Mouse (Mus musculus) Patski (cell line): ENCODE results near the gene Gm10142. TPM values are rescaled to one million over a fixed set of nuclear protein-coding genes. Genes with fewer than 3 reads are reported as not detected.
"Not testable (repeated sequence)": the region's sequence is repeated elsewhere in the genome, so short reads cannot be mapped to it uniquely, and the experiment has no call there.

Source experiments
- ATAC-seq: fragments of 100-300 bp; one replicate; pipeline ENCODE4 v1.8.0; 2021
- CTCF ChIA-PET: fragments of 350-600 bp; sonication (Branson Sonifier 250); formaldehyde crosslinking; loops from one replicate; lab custom pipeline; 2022; ENCODE audit warnings: inconsistent platforms; lab: Charles Lee
- POLR2A ChIA-PET: fragments of 350-600 bp; sonication (Branson Sonifier 250); formaldehyde crosslinking; loops from one replicate; lab custom pipeline; 2022; ENCODE audit warnings: antibody characterized with exemption, inconsistent platforms; lab: Charles Lee
- DNase-seq: peaks from one replicate; pipeline ENCODE4 v3.0.0-alpha.2; 2011; ENCODE audit warnings: low read depth, low spot score
- H3K27me3 ChIP-seq: fragments of 371-371 bp; one replicate; pipeline ENCODE4 v1.5.1; 2021
- CTCF ChIP-seq: fragments of 100-300 bp; IDR thresholded peaks from one replicate; pipeline ENCODE4 v1.5.1; 2021
- in situ Hi-C: fragments of 300-500 bp; cut with MboI; formaldehyde crosslinking; loops from 3 replicates; pipeline ENCODE4 v1.11.1; 2018; ENCODE audit warnings: low pct_unique_long_range_greater_than_20kb, mixed read lengths
- polyA plus RNA-seq: library from polyadenylated mRNA; unstranded; gene quantifications from one replicate; pipeline ENCODE4 v1.2.3, GENCODE M21; 2021

Gm10142 gene
- polyA plus RNA-seq, 1 experiment from 2014 or later: not detected

GRCm38 (mm10) chr10:77738929-77739328 is 23.3 kb downstream of the Gm10142 start:
- CTCF ChIA-PET: interaction anchor here (1.2 kb wide), 1 partner anchor 14 kb away, joined by 3 read pairs; no protein-coding TSS in a partner anchor
- ATAC-seq (no peak), DNase-seq (no peak)
- no peak for TF ChIP-seq CTCF
- POLR2A ChIA-PET: no interaction called here
- in situ Hi-C loops: no loop called here
- peaks cover 28% of the 10 kb centered on the region for H3K27me3 ChIP-seq

- in situ Hi-C loops, CTCF ChIA-PET: not testable (repeated sequence)
Measured at GRCm38 (mm10) chr10:77741924-77742688, 26.5 kb downstream of the Gm10142 start, which contains the start of gene Gm18596. Gene Gm18596 (minus strand): TSS chr10:77742638.

GRCm38 (mm10) chr10:77750686-77751085 is 35.1 kb downstream of the Gm10142 start:
- ATAC-seq, DNase-seq, H3K27me3 ChIP-seq, in situ Hi-C loops, POLR2A ChIA-PET, CTCF ChIA-PET: not testable (repeated sequence)

More at GRCm38 (mm10) chr10:77741924-77742688, 26.5 kb downstream of the Gm10142 start, which contains the start of gene Gm18596:
- DNase-seq, POLR2A ChIA-PET, ATAC-seq: not testable (repeated sequence)
- H3K27me3 ChIP-seq: peaks cover 26% of the 10 kb centered on the region

DNA sequence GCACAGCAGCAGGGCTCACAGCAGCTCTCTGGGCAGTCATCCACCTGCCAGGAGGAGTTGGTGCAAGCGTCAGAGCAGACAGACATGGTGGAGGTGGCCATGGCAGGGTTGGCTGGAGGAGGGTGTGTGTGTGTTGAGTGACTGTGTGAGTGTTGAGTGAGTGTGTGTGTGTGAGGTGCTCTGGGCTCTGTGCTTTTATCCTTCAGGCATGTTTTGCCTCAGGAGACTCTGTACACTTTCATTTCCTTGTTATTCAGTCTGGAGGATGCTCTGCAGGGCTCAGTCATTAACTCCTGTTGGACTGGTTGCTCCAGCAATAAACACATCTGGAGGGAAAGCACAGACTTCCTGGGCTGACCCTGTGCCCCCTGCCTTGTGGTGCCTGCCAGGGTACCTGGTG is 35.6 kb downstream of the Gm10142 start, which contains the start of gene Gm9736:
TSS of gene Gm9736 (minus strand) at position 101 of the 400 bp plus-strand sequence.
- ATAC-seq, DNase-seq, H3K27me3 ChIP-seq, in situ Hi-C loops, CTCF ChIA-PET, POLR2A ChIA-PET: not testable (repeated sequence)

DNA sequence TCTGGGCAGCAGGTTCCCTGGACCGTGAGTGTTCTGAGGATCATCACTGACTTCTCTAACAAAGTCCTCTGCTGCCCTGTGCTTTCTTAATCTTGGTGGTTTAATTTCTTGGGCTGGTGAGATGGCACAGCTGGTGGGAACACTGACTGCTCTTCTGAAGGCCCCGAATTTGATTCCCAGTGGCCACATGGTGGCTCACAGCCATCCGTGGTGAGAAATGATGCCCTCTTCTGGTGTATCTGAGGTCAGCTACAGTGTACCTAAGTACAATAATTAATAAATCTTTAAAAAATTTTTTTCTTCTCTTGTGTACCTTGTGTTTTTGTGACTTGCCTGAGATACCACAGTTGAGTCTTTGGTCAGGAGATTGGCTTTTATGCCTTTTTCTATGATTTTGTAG is 36.7 kb downstream of the Gm10142 start:
- POLR2A ChIA-PET, DNase-seq, CTCF ChIA-PET, ATAC-seq, H3K27me3 ChIP-seq, in situ Hi-C loops: not testable (repeated sequence)

GRCm38 (mm10) chr10:77753448-77753847 is 37.8 kb downstream of the Gm10142 start:
- in situ Hi-C loops: no loop called here
- CTCF ChIA-PET: no interaction called here
- peaks cover 5% of the 10 kb centered on the region for H3K27me3 ChIP-seq
- no peak for ATAC-seq
- POLR2A ChIA-PET: interaction anchor here (0.7 kb wide), 1 partner anchor 163 kb away, joined by 5 read pairs; no protein-coding TSS in a partner anchor
- TF ChIP-seq CTCF: no peak
- no peak for DNase-seq

- in situ Hi-C loops, CTCF ChIA-PET, POLR2A ChIA-PET, ATAC-seq, DNase-seq, H3K27me3 ChIP-seq: not testable (repeated sequence)
Measured at GRCm38 (mm10) chr10:77759582-77759981, 44.0 kb downstream of the Gm10142 start, which contains the start of gene Gm3233. Gene Gm3233 (minus strand): TSS chr10:77759682.

Other genes starting within 250 kb of the Gm10142 start
- gene Fam207a, start 200.0 kb upstream of the Gm10142 start, polyA plus RNA-seq: 32.2 TPM
- gene Itgb2, start 185.6 kb upstream of the Gm10142 start, polyA plus RNA-seq: 0.68 TPM
- 339 TPM for gene Pttg1ip, start 134.1 kb upstream of the Gm10142 start, polyA plus RNA-seq
- 235 TPM for gene Sumo3, start 109.7 kb upstream of the Gm10142 start, polyA plus RNA-seq
- 5.5 TPM for gene Gm49325, start 109.6 kb upstream of the Gm10142 start, polyA plus RNA-seq
- gene Ube2g2, start 93.5 kb upstream of the Gm10142 start, polyA plus RNA-seq: 67.6 TPM
- gene Tspear, start 29.2 kb upstream of the Gm10142 start, polyA plus RNA-seq: not detected
- not detected for gene Gm19402, start 25.1 kb upstream of the Gm10142 start, polyA plus RNA-seq
- gene Gm9508, start 18.6 kb upstream of the Gm10142 start, polyA plus RNA-seq: not detected
- gene Gm10272, start 9.2 kb upstream of the Gm10142 start, polyA plus RNA-seq: not detected
- not detected for gene Gm10024, start 4.3 kb upstream of the Gm10142 start, polyA plus RNA-seq
- not detected for gene Krtap12-1, start 4.8 kb downstream of the Gm10142 start, polyA plus RNA-seq
- not detected for gene Gm10100, start 10.7 kb downstream of the Gm10142 start, polyA plus RNA-seq
- not detected for gene Gm18596, start 26.8 kb downstream of the Gm10142 start, polyA plus RNA-seq
- not detected for gene Gm9736, start 35.5 kb downstream of the Gm10142 start, polyA plus RNA-seq
- gene Gm3233, start 43.9 kb downstream of the Gm10142 start, polyA plus RNA-seq: not detected
- not detected for gene Gm3238, start 55.5 kb downstream of the Gm10142 start, polyA plus RNA-seq
- gene Gm7138, start 61.1 kb downstream of the Gm10142 start, polyA plus RNA-seq: not detected
- not detected for gene Gm3250, start 66.7 kb downstream of the Gm10142 start, polyA plus RNA-seq
- not detected for gene Gm7137, start 72.4 kb downstream of the Gm10142 start, polyA plus RNA-seq
- gene Gm9639, start 79.3 kb downstream of the Gm10142 start, polyA plus RNA-seq: not detected
- not detected for gene Gm19668, start 83.3 kb downstream of the Gm10142 start, polyA plus RNA-seq
- gene Gm9507, start 96.0 kb downstream of the Gm10142 start, polyA plus RNA-seq: not detected
- not detected for gene Gm2696, start 98.9 kb downstream of the Gm10142 start, polyA plus RNA-seq
- not detected for gene Krtap10-4, start 111.3 kb downstream of the Gm10142 start, polyA plus RNA-seq
- gene Krtap10-10, start 120.1 kb downstream of the Gm10142 start, polyA plus RNA-seq: not detected
- not detected for gene Gm36176, start 131.0 kb downstream of the Gm10142 start, polyA plus RNA-seq
- not detected for gene Gm10318, start 137.1 kb downstream of the Gm10142 start, polyA plus RNA-seq
- not detected for gene Gm3285, start 146.2 kb downstream of the Gm10142 start, polyA plus RNA-seq
- 0.01 TPM for gene Lrrc3, start 186.7 kb downstream of the Gm10142 start, polyA plus RNA-seq